Mouse (Mus musculus): ENCODE data around the gene Ccdc141.
"Not testable (repeated sequence)": the region's sequence is repeated elsewhere in the genome, so short reads cannot be mapped to it uniquely, and the experiment has no call there.

Gene Ccdc141

DNA sequence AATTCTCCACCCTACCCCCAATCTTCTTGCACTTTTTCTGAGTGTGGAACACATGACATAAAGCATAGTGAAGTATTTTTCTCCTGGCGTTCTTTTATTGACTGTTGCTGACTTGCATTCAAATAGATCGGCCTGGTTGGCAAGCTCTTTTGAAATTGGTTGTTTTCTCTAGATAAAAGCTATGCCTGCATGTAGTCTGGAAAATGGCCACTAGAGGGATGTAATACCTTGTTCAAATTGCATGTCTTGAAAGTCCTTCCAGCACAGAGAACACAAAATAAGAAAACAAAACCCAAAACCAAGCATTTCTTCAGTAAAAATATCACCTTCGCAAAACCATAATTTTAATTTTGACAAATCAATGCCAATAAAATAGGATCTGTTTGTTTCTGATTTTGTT is 108.6 kb downstream of the Ccdc141 start:
- DNase-seq (ENCODE audit: low read depth), result peak; percentile 24

DNA sequence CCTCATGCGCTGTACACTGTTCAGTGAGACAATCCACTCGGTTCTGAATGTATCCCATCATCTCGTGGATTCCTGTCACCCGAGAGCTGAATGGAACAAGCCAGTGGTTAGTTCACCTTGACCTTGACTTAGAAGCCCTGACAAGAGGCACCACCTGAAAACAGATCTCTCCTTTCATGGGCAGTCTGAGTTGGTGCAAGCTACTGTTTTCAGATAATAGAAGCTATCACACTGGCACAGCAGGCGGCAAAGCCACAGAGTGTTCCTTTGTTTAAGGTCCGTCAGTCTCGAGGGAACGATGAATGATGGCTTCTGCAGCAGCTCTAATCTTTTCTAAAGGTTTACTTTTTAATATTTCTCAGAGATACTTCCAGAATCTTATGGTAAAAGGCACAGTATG is 110.8 kb downstream of the Ccdc141 start:
- DNase-seq (ENCODE audit: low read depth), result no peak

DNA sequence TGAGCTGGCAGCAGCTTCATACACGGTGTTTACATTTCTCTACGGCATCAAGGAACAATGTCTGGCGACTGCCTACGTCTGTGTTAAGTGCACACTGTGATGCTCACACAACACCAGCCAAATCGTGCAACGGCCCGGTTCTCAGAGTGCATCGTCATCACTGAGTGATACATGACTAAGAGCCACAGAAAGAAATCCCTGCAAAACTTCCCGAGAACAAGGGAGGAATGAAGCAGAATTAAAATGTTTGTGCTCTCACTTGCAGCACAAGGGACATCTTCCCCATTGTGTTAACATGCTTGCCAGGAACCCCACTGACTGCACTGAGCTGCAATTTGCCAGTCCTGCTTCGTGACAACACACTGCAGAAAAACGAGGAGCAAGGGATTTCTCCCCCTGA is 114.1 kb downstream of the Ccdc141 start:
- no peak for DNase-seq (ENCODE audit: low read depth)

DNA sequence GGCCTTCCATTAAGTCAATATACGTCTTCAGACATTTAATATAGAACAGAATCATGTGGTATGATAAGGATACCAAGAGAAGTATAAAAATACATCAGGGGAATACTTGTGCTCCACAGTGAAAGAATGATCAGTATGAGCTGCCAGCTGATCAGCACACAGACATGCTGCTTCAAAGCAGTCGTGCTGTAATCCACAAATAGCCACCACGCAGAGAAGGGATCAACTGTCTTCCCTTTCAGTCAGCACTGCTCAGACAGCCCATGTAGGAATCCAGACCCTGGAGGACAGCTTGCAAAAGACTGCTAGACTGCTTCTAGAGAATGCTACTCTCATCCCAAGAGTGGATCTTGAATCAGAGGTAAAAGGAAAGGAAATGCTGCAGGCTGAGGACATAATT is 127.5 kb downstream of the Ccdc141 start:
- DNase-seq (ENCODE audit: low read depth), result no peak

DNA sequence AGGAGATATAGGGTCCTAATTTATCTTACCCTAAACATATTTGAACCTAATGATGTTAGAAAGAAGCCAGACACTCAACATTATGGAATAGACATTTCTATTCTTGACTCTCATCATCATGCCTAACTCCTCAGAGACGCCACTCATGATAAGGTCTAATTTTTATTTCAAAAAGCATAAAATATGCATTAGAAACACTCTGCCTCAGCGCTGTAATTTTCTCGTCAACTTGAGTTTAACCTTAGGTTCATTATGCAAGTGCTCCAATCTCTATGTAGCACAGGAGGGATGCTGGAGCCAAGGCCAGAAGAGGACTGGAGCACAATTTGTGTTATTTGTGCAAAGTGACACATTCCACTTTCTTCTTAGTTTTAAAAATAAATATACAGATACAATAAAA is 130.8 kb downstream of the Ccdc141 start:
- no peak for DNase-seq (ENCODE audit: low read depth)

DNA sequence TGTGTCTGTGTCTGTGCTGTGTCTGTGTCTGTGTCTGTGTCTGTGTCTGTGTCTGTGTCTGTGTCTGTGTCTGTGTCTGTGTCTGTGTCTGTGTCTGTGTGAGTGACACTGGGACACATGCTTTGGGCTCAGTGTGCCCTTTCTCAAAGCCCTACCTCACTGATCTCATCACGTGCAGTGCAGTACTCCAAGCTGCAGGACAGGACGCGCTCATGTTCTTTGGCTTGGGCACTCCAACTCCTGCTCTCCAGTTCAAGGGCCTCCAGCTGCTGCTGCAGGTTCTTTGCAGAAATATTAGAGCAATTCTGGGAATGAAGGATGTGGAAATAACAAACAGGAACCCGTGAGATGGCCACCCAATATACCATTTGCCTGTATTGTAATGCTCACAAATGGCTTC is 131.2 kb downstream of the Ccdc141 start:
- DNase-seq (ENCODE audit: low read depth), result no peak

DNA sequence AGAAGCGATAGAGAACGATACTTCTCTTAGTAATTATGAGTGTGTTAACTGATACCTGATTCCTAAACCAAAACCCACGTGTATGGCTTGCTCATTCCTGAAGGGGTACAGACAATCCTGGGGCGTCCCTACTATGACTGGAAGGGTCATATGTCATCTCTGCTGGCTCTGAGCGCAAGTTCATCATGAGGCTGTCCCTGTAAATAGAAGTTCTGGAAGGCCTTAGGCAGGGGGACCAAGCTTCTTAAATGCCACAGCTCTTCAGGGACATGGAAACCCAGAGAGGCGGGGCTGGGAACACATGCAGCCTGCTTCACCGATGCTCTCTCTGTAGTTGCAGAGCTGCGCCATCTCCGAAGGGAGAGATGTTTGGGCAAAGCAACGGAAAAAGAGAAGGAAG is 133.2 kb downstream of the Ccdc141 start:
- DNase-seq (ENCODE audit: low read depth), result no peak

DNA sequence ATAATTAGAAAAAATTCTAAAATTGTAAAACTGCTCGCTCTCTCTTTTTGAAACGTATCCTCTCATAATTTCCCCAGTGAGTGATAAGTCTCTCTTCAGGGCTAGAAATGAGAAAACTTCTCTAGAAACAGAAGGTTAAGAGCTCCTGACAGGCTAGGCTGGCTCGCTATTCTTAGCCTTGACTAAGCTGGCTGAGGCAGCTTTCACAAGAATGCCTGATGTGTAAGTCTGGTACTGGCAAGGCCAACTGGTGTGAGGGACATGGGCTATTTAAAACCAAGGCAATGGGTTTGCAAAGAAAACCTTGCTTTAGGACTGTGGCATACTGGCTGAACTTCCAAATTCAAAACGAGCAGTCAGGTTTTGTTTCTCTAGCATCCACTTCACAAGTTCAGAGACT is 136.3 kb downstream of the Ccdc141 start:
- DNase-seq (ENCODE audit: low read depth), result no peak

DNA sequence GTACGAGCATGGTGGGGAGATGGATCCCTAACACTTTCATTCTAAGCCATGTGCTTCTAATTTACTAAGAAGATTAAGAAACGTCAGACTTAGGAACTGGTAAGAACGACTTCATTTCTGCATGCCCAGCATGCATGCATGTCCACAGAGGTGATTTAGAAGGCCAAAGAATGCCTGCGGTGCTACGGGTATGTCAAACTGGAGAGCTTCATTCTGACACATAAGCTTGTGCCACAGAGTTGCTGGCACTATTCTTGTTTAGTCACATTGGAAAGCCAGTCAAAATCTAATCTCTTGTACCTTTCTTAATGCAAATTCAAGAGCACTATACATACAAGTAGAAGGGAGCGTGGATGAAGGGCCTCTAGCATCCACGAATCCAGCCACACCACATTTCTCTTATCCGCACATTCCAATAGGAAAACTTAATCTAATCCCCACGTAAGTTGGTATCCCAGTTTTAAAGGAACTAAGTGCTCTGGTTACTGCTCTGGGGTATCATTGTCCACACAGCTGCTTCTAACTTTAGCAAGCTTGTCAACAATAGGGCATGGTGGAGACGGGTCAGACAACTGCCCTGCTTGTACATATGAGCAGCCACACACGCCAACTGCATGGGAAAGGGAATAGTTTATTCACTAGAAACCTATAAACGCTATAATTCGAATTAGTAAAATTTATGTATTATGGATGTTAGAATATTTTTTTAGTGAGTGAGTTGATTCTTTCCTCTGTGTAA is 136.9 kb downstream of the Ccdc141 start:
- no peak for DNase-seq (ENCODE audit: low read depth)

DNA sequence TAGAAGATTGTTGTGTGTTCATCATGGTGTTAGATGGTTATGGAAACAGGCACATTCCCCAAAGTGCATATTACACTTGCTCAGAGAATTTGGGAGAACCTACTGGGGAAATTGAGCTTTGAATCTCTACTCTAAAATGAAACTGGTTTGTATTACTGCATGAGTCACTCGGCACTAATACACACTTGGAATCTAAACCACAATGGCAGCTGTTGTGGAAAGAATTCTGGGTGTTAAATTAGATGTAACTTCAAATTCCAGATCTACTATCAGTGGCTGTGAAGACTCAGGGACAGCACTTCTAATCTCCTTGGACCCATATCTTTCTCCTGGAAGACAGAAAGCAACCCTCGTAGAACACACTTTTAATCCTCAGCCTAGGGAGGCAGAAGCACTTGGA is 149.8 kb downstream of the Ccdc141 start:
- no peak for DNase-seq (ENCODE audit: low read depth)

DNA sequence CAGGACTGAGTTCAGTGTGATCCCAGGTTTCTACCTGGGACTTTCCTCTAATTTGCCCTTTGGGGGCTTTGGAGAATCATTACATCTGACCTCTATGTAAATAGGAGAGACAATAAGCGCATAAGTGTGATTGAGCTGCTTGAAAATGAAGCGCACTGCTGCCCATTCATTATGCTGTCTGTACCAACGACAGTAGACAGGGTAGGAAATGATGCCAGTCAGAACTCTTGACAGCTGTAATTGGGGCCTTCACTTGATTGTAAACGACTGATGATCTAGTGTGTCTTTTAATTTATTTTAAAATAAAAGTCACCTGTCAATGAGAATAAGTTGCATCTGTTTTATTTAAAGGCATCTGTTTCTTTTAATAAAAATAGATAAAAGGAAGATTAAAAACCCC is 152.7 kb downstream of the Ccdc141 start:
- DNase-seq (ENCODE audit: low read depth), result no peak

DNA sequence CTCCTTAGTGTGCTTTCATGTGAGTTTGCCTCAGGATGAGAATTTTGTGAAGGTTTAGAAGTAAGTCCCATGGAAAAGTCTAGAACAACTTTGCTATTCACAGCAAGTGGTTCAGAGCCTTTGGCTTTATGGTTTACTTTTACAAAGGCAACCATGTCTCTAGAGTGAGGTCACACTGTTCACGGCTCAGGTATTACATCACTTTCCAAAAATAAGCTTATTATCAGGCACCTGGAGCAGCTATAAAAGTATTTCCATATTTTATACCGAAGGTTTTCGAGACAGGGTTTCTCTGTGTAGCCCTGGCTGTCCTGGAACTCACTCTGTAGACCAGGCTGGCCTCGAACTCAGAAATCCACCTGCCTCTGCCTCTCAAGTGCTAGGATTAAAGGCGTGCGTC is 157.0 kb downstream of the Ccdc141 start:
- not testable (repeated sequence) for DNase-seq (ENCODE audit: low read depth)

DNA sequence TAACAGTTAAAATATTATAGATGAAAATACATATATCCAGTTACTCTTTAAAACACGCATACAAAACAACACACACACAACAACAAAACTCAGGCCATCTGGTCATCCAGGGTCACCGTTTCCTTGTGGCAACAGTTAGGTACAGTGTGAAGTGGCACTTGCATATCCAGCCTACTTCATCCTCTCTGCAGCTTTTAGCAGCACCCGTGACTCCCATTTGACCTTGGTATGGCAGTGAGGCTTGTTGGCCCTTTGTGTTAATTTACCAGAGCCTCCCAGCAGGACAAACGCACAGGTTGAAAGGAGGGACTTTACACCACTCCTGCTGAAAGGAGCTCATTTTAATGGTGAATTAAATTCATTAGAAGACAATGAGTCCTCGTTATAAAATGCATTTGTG is 158.5 kb downstream of the Ccdc141 start:
- DNase-seq (ENCODE audit: low read depth), result no peak

DNA sequence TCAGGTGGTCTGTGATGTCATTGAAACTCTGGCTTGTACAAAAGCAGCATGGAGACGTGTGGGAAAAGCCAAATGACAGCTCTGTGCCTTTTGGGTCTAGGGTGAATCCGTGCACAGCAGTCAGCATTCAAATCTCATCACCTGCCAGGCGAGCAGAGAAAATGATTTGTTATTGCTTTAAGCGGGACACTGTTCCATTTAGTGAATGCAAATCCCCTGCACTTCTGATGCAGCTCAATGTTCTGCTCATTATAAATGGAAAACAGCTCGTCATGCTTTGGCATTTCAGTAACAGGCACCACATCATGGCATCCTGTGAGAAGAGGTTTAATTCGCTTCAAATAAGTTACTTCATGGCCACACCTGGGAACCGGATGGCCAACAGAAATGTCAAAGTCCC is 163.4 kb downstream of the Ccdc141 start:
- DNase-seq (ENCODE audit: low read depth), result no peak

DNA sequence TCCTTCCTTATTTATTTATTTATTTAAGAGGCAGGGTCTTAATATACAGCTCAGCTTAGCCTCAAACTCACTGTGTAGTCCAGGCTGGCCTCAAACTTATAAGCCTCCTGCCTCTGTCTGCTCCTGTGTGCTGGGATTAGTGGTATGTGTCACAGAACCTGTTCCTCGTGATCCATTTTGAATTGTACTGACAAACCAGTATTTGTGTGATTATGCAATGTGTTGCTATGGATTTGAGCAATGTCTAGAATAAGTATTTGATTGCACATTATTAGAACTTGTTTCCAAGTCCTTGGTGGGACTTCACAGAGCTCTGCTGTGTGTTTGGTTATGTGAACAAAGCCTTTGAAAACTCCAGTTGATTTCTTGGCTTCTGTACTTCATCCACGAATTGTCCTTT is 167.3 kb downstream of the Ccdc141 start:
- no peak for DNase-seq (ENCODE audit: low read depth)

DNA sequence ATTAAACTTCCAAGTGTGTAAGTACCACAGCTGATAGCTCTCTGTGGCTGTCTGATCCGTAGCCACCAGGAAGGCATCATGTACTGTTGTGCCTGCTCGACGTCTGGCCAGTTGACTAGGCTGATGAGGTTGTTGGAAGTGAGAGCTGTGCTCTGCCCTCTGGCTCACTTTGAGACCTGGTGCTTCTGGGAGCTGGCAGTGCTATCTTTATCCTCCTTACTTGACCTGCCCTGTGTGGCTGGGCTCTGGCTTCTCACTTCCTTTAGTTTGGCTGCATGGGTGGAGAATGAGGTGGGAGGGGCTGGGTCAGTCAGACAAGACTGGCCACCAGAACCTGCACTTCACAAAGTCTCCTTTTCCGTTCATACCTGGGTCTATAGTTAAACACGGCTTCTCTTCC is 172.1 kb downstream of the Ccdc141 start:
- no peak for DNase-seq (ENCODE audit: low read depth)

DNA sequence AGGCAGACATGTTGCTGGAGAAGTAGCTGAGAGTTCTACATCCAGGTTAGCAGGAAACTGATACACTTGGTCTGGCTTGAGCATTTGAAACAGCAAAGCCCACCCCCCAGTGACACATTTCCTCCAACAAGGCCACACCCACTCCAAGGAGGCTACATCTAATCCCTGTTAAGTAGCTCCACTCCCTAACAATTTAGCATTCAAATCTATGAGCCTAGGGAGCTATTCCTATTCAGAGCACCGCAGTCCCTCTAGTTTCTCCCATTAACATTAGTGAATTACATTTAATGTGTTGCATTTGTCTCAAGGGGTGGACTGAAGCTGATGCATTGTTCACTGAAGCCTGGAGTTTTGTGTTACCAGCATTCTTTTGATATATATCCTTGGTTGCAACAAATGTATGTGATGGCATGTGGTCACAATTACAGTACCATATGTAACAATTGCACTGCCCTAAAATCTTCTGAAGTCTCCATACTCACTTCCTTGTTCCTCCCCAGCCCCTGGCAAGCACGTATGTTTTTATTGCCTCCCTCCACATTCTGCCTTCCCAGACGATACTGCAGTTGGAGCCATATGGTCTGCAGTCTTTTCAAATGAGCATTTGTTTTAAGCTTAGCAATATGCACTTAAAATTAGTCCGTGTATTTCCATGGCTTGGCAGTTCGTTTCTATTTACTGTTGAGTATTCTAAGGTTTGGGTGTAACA is 177.8 kb downstream of the Ccdc141 start:
- no peak for DNase-seq (ENCODE audit: low read depth)

DNA sequence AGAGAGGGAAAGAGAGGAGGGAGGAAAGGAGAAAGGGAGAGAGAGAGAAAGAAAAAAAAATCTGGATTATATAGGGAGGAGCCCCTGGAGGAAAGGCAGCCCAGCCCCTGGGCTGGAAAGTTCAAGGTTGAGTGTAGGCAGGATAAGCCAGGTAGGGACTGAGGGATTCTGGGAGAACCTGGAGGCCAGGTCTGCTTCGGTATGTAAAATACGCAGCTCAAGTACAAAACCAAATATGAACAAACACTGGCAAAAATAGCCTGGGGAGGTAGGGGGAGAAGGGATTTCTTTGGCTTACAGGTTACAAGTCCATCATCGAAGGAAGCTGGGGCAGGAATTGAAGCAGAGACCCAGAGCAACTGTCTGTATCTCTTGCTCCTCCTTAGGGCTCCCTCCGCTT is 183.1 kb downstream of the Ccdc141 start:
- no peak for DNase-seq (ENCODE audit: low read depth)

DNA sequence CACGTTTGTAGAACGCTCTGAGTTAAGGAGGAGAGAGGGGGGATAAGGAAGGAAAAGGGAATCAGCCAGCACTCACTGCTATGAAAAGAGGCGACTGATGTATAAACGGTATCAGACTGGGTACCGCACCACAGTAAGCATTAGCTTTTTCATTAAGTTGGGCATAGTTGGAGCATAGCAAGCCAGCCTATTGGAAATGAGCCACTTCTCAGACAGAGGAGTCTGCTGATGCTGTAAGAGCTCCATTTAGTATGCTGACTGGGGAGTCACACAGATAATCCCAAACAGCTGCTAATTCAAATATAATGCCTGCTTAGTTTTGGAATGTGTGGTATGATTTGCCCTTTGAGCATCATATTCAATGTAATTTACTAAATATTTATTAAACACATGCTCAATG is 186.1 kb downstream of the Ccdc141 start:
- DNase-seq (ENCODE audit: low read depth), result no peak

DNA sequence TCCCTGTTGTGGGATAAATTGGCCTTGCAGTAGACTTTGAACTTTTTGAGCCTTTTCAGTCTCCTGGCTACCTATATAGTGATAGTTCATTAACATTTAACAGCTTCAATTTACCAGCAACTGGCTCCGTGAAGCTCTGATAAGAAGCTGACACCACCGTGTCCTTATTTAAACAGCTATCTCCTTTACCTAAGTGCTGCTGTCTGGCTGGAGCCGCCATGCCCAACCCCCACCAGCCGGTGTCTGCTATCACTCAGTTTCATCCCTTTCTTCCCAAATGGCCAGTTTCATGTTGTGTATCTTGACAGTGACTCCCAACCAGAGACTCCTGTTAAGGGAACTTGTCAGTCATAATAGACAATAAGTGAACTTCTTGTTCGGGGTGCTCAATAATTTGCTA is 186.8 kb downstream of the Ccdc141 start:
- no peak for DNase-seq (ENCODE audit: low read depth)

DNA sequence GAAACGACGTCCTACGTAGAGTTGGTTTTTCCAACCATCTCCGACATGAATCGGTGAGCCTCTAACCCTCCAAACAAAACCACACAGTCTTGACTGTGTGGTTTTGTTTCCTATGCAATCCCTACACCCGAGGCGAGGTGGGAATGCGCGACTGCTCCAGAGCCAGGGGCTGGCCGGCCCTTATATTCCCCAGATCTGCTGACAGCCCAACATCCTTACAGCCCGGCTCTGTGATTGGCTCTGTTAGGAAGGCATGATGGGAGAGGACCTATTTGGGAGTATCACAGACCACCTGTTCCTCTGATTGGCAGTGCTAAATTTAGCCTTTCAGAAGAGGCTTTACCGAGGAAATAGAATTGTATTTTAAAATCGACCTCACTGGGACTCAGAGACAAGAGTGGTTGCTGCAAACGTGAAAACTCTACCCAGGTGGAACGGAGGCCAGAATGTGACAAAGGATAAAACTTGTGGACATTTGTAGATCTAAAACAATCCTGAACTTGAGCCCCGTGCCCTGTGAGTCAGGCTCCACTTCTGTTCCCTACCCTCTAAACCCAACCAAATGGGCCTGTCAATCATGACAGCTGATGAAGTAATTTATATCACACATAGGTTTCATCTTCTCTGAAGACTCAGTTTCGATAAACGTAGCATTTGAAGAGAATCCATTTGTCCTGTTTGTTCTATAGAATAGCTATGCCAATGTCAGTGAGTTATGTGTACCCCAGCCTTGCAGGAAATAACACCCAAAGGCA is 187.9 kb downstream of the Ccdc141 start, which contains the start of gene Ttn:
Ttn (minus strand) TSS at position 157 of the 755 bp plus-strand sequence.
- no peak for DNase-seq (ENCODE audit: low read depth)

DNA sequence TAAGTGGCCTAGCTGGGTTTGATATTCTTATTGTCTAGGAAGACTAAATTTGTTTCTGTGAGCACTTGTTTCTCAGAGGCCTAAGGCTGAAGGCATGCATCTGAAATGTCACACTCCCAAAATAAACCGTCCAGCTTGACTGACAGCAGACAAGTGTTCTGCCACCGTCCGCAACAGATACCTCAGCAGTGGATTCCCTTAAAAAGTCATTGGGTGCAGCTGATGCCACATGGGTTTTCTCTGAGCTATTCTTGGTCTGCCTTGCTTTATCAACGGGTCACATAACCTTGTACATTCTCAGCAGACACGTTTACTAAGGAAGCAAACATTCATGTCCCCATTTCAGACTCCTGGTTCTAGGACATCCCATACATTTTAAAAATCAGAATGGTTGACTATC is 188.7 kb downstream of the Ccdc141 start:
- no peak for DNase-seq (ENCODE audit: low read depth)

DNA sequence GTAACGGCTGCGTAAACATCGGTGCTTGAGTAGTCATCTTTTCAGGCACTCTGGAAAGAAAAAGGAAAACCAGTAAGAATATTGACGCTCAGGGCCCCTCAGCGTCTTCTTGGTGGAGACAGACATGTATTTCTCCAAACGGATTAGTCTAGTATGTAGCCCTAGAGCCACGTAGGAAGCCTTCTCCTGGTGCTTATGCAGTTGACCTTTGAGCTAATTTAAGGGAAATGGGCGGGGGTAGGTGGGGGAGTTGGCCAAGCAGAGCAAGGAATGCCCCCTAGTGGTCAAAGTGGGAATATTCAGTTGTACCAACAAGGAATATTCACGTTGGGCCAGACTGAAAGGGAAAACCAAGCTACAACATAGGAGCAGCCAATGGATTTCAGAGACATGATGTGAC is 190.3 kb downstream of the Ccdc141 start:
- DNase-seq (ENCODE audit: low read depth), result peak; percentile 23
